Mouse (Mus musculus) lung, postnatal 0 days (tissue): ENCODE data around the gene Ube2d1. TPM values are rescaled to one million over a fixed set of nuclear protein-coding genes. Genes with fewer than 3 reads are reported as not detected.

ENCODE experiments used
- ATAC-seq: fragments of 200-750 bp; cut with Nextera tagmentation; 2 replicates; pipeline ENCODE4 v1.8.0; 2017; ENCODE audit warnings: moderate library complexity
- DNase-seq: peaks from one replicate; pipeline ENCODE4 v3.0.0-alpha.2; 2016; ENCODE audit warnings: low spot score
- H3K27ac ChIP-seq: fragments of 300-500 bp; sonication (generic); 2 replicates; pipeline ENCODE4 v1.5.1; 2014; ENCODE audit warnings: antibody characterized with exemption, mild to moderate bottlenecking, low read length, mixed read lengths
- H3K27me3 ChIP-seq: fragments of 300-500 bp; sonication (generic); replicated peaks from 2 replicates; pipeline ENCODE4 v1.6.1; 2014; ENCODE audit warnings: low read length, mixed read lengths; ENCODE audit not compliant: insufficient read depth
- H3K36me3 ChIP-seq: fragments of 300-500 bp; sonication (generic); 2 replicates; pipeline ENCODE4 v1.6.1; 2014; ENCODE audit warnings: low read length, mixed read lengths; ENCODE audit not compliant: insufficient read depth
- H3K4me1 ChIP-seq: fragments of 300-500 bp; sonication (generic); 2 replicates; pipeline ENCODE4 v1.6.1; 2014; ENCODE audit warnings: antibody characterized with exemption, low read depth, low read length, mixed read lengths; ENCODE audit not compliant: insufficient read depth
- H3K4me2 ChIP-seq: fragments of 300-500 bp; sonication (generic); replicated peaks from 2 replicates; pipeline ENCODE4 v1.6.1; 2014; ENCODE audit warnings: low read depth, mild to moderate bottlenecking, low read length, moderate library complexity, mixed read lengths
- H3K4me3 ChIP-seq: fragments of 300-500 bp; sonication (generic); 2 replicates; pipeline ENCODE4 v1.5.1; 2014; ENCODE audit warnings: low read depth, low read length
- H3K9ac ChIP-seq: fragments of 300-500 bp; sonication (generic); replicated peaks from 2 replicates; pipeline ENCODE4 v1.6.1; 2014; ENCODE audit warnings: low read depth, mild to moderate bottlenecking
- H3K9me3 ChIP-seq: fragments of 300-500 bp; sonication (generic); 2 replicates; pipeline ENCODE4 v1.6.1; 2016; ENCODE audit warnings: low read length, mixed read lengths
- CTCF ChIP-seq: IDR thresholded peaks from 2 replicates; pipeline ENCODE4 v1.5.1; 2016; ENCODE audit warnings: antibody characterized with exemption, mild to moderate bottlenecking
- EP300 ChIP-seq: IDR thresholded peaks from 2 replicates; pipeline ENCODE4 v1.6.1; 2016; ENCODE audit warnings: antibody characterized with exemption, mild to moderate bottlenecking, control low read depth
- WGBS: fragments of 180-500 bp; shearing (Covaris S2); extraction: QIAGEN DNeasy Blood & Tissue Kit; methylation state at CpG from one replicate; pipeline ENCODE4 v1.1.7; 2014; 5-methylcytosine and 5-hydroxymethylcytosine counted together
- polyA plus RNA-seq: library from polyadenylated mRNA; unstranded; fragments of >200 nt; fragmentation: Nextera tagmentation; extraction: Ambion mirVana; gene quantifications from 2 replicates; pipeline ENCODE4 v1.2.1, GENCODE M21; 2015

Gene Ube2d1
- polyA plus RNA-seq, 1 experiment from 2014 or later = 31.9 TPM

- TF ChIP-seq EP300 (no peak), CTCF (no peak)
- Histone ChIP-seq H3K27me3 (no peaks in the 10 kb centered on the region), H3K4me1 (no peaks in the 10 kb centered on the region), H3K9ac (no peak overlapping the region), H3K9me3 (no peaks in the 10 kb centered on the region), H3K27ac (no peak overlapping the region), H3K36me3 (no peaks in the 10 kb centered on the region), H3K4me3 (no peak overlapping the region), H3K4me2 (no peak overlapping the region)
- DNase-seq = no peak
- no peak for ATAC-seq
- WGBS = 74% methylated on average over 4 of the region's 4 CpGs
Measured at GRCm38 (mm10) chr10:71253147-71253546, 31.9 kb downstream of the Ube2d1 start.

- no peak overlapping the region for H3K27ac ChIP-seq
- no peaks in the 10 kb centered on the region for H3K36me3 ChIP-seq
- WGBS = 77% methylated on average over 5 of the region's 5 CpGs
- no peak for DNase-seq
- H3K9me3 ChIP-seq = no peaks in the 10 kb centered on the region
- H3K4me2 ChIP-seq = no peak overlapping the region
- TF ChIP-seq EP300 = no peak
- no peak for TF ChIP-seq CTCF
- H3K4me1 ChIP-seq = no peaks in the 10 kb centered on the region
- no peak overlapping the region for H3K4me3 ChIP-seq
- no peak for ATAC-seq
- H3K27me3 ChIP-seq = no peaks in the 10 kb centered on the region
- no peak overlapping the region for H3K9ac ChIP-seq
Measured at GRCm38 (mm10) chr10:71252421-71252820, 32.6 kb downstream of the Ube2d1 start.

GRCm38 (mm10) chr10:71251846-71252245 is 33.2 kb downstream of the Ube2d1 start:
- TF ChIP-seq CTCF (no peak), EP300 (no peak)
- WGBS = 52% methylated on average over 5 of the region's 5 CpGs
- no peak overlapping the region for H3K9ac ChIP-seq

GRCm38 (mm10) chr10:71251256-71251655 is 33.8 kb downstream of the Ube2d1 start:
- no peak for ATAC-seq
- H3K36me3 ChIP-seq = no peaks in the 10 kb centered on the region
- H3K4me3 ChIP-seq = no peak overlapping the region
- H3K4me2 ChIP-seq = no peak overlapping the region
- H3K4me1 ChIP-seq = no peaks in the 10 kb centered on the region
- 88% methylated on average over 5 of the region's 5 CpGs for WGBS
- H3K9me3 ChIP-seq = no peaks in the 10 kb centered on the region
- no peak overlapping the region for H3K9ac ChIP-seq
- no peaks in the 10 kb centered on the region for H3K27me3 ChIP-seq
- no peak for DNase-seq
- no peak overlapping the region for H3K27ac ChIP-seq
- TF ChIP-seq CTCF (no peak), EP300 (no peak)

More at GRCm38 (mm10) chr10:71251846-71252245, 33.2 kb downstream of the Ube2d1 start:
- H3K4me1 ChIP-seq = no peaks in the 10 kb centered on the region
- no peaks in the 10 kb centered on the region for H3K27me3 ChIP-seq
- H3K27ac ChIP-seq = no peak overlapping the region
- no peaks in the 10 kb centered on the region for H3K9me3 ChIP-seq
- ATAC-seq (no peak), DNase-seq (no peak)
- H3K4me2 ChIP-seq = no peak overlapping the region
- no peak overlapping the region for H3K4me3 ChIP-seq
- H3K36me3 ChIP-seq = no peaks in the 10 kb centered on the region

GRCm38 (mm10) chr10:71250472-71250871 is 34.6 kb downstream of the Ube2d1 start:
- no peak overlapping the region for H3K27ac ChIP-seq
- no peaks in the 10 kb centered on the region for H3K27me3 ChIP-seq
- no peak overlapping the region for H3K9ac ChIP-seq
- ATAC-seq = no peak
- no peaks in the 10 kb centered on the region for H3K4me1 ChIP-seq
- TF ChIP-seq CTCF = no peak
- TF ChIP-seq EP300 = no peak
- no peak overlapping the region for H3K4me3 ChIP-seq
- DNase-seq = no peak
- WGBS = 80% methylated on average over 17 of the region's 17 CpGs
- H3K9me3 ChIP-seq = no peaks in the 10 kb centered on the region
- H3K36me3 ChIP-seq = no peaks in the 10 kb centered on the region
- H3K4me2 ChIP-seq = no peak overlapping the region

GRCm38 (mm10) chr10:71249086-71249880 is 35.8 kb downstream of the Ube2d1 start:
- ATAC-seq (no peak), DNase-seq (no peak)
- Histone ChIP-seq H3K27me3 (no peaks in the 10 kb centered on the region), H3K9ac (no peak overlapping the region), H3K36me3 (no peaks in the 10 kb centered on the region), H3K4me1 (no peaks in the 10 kb centered on the region), H3K4me3 (no peak overlapping the region), H3K9me3 (no peaks in the 10 kb centered on the region), H3K27ac (no peak overlapping the region), H3K4me2 (no peak overlapping the region)
- WGBS = 68% methylated on average over 10 of the region's 10 CpGs
- no peak for TF ChIP-seq CTCF
- no peak for TF ChIP-seq EP300
